Mouse (Mus musculus) kidney, adult 8-10 months (tissue): ENCODE measurements around the gene L1td1.

ENCODE experiments used
- DNase-seq, 2 experiments: peaks; one replicate each; pipeline ENCODE4 v3.0.0; 2022

L1td1 gene

DNA sequence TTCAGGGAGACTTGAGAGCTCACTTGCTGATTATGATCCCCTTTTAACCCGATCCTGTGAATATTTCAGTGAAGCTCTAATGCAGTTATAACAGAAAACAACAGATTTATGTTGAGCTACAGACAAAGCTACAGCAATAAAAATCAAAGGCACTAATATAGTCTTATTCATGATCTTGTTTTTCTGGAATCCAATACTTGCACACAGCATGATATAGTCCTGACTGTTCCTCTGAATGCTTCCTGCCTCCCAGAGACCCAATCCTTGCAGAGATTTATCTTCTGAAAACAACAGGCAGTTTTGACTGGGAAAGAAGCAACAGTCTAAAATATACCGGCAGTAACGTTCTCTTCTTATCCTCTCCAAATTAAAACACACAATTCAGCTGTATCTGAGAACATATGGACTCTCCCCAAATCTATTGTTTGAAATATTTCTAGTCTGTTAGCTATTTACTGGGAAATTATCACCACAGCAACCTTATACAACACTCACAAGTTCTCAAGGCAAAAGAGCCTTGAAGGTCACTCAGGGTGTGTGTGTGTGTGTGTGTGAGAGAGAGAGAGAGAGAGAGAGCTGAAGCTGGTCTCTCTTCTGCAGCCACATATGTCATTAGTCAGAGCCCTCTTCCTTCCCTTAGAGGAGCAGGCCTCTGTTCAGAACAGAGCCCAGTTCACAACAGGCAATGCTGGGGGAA is 16.8 kb downstream of the L1td1 start:
- DNase-seq: no peak

DNA sequence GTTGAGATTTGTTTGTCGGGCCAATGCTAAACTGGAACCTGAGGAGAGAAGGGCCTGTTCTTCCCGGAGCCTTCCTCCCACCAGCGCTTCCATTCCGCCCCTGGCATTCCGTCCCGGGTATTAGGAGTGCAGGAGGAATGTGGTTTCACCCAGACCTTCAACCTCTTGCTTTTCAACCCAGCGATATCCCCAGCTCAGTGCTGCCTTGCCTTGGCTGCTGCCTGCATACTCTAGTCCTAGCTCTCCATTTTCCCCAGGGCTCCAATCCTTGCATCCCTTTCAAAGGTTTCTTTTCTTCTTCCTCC is 17.3 kb downstream of the L1td1 start:
- DNase-seq: no peak

DNA sequence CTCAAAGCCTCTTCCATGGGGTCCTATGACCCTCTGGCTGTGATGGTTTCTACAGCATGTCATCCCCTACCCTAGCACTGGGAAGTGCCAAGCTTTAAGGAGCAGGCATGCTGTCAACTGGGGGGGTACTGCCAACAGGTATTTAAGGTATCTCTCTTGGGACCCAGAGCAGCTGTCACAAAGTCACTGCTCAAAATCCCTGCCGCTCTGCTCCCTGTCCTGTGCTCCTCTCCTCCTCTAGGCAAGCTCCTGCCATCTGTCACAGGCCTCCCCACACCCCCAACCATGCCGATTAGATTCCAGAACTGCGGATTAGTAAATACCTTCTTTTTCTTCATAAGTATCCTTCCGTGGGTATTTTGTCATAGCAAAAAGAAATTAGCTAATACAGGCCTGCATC is 27.9 kb downstream of the L1td1 start:
- DNase-seq: no peak

DNA sequence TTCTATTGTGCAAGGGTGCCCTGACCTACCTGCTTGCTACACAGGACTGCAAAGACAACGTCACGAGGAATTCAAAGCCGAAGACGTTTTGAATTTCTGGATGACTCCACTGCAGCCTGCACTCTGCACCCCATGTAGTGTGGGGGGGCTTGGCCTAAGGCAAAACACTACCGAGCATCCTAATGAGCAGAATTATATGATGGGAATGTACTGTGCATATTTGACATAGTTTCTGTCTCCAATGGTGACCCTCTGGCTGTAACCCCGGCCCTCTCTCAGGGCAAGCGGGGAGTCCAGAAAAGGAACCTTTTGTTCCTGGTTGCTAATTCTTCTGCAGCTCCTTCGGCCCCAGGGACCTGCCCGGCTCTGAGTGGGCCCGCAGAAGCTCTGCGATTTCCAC is 29.6 kb downstream of the L1td1 start:
- DNase-seq: no peak

DNA sequence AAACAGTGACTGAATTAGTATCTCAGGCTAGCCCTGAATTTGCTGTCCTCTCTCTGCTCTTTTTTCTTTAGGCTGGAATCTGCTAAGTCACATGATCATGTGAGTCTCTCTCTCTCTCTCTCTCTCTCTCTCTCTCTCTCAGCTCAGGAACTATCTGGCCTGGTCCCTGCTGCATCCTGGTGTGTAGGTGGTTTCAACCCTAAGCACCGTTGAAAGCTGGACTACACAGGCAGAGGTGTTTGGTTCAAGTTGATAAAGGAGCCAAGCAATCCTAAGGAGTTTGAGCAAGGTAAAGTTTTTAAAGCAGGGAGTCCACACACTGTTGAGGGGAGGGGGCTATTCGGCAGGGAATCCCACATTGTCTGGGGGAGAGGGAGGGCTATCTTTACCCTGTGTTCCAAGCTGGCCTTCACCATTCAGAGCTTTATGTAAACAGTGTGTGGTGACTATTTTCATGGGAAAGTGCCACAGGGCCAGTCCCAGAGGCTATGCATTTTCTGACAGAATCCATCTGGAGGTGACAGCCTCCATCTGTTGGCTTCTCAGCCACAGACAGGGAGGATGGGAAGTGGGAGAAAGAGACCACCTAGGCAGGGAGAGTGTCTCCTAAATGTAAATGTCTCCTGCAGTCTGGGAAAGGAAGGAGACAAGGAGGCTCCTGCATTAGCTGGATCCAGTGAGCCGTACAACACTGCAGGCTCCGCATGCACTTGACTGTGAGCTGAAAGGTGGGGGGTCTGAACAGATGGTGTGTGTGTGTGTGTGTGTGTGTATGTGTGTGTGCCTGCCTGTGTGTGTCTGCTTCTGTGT is 31.7 kb downstream of the L1td1 start:
- DNase-seq: no peak

DNA sequence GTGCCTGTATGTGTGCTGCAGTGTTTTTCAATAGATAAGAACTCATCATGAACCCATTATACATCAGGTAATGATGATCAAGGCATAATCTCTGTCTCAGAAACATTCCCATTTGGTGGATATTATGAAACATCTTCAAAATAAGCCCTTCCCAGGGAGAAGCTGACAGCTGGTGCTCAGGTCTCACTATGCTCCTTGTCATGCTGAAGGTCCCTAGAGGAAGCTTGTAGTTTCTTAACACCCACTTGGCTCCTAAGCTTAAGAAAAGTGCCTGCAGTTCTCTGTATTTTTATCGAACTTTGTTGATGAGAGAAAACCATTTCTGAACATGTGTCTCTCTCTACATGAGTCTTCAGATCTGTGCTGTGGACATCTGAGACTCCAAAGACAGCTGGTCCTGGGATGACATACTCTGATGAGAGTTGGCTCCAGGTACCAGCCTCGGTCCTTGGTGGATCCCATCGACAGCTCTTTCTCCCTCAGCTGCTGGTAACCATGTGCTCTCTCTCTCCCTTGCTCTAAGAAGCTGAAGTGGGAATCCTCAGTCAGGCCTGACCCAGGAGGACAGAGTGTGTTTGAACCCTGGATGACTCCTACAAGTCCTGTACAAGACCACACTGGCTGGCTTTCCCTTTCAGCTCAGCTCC is 32.5 kb downstream of the L1td1 start:
- DNase-seq: no peak

DNA sequence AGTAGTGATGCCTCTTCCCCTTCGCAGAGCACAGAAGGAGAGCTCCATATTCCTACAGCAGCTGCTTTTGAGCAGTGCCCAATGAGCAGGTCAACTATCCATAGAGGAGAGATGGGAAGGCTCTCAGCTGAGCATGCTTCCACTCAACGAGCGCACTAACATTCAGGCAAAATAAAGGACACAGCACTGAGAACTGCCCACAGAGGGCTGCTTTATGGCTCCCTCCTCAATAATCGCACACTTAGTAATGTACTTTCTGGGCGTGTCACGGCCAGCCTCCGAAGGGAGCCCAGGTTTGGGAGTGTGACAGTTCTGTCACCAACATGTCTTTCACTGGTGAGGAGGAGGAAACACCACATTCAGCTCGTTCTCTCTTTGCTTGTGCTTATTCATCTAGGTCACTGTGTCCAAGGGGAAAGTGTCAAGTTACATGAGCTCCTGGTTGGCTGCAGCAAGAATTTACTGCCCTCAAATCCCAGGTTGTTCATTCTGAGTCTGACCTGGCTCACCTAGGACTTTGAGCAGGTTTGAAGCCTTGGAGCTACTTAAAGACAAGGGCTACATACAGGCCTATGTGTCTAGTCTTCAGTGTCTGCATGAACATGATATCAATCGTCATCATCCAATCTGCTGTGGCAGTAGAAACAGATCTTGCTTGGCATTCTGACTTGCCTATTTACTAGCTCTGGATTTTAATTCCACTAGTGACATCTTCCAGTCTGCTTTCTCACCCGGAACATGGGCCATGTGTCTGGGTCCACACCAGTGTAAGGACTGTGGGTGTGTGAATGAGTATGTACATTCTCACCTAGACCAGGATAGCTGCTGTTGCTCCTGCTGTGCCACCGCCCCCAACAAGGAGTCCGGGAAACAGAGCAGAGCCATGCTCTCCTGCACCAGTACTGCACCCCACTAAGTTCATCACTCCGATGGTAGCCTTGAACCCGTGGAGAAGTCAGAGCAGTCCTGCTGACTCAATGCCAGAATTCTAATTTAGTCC is 40.9 kb downstream of the L1td1 start:
- DNase-seq: no peak

DNA sequence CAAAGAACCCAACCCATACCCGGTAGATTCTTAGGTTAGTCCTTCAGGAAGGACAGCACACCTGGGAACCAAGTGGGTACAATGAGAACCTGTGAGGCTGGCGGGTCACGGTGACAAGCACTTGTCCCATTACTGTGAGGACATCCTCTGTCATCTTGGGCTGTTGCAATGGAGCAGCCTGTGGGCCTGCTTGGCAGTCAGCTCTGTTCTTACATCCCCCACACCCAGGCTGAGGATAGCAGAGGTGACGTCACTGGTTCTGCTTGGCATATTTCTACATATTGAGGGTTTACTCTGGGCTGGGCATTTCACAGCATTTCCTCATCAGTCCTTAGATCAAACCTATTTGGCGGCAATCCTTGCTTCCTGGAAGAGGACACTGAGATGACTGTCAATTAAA is 47.3 kb downstream of the L1td1 start:
- no peak for DNase-seq

DNA sequence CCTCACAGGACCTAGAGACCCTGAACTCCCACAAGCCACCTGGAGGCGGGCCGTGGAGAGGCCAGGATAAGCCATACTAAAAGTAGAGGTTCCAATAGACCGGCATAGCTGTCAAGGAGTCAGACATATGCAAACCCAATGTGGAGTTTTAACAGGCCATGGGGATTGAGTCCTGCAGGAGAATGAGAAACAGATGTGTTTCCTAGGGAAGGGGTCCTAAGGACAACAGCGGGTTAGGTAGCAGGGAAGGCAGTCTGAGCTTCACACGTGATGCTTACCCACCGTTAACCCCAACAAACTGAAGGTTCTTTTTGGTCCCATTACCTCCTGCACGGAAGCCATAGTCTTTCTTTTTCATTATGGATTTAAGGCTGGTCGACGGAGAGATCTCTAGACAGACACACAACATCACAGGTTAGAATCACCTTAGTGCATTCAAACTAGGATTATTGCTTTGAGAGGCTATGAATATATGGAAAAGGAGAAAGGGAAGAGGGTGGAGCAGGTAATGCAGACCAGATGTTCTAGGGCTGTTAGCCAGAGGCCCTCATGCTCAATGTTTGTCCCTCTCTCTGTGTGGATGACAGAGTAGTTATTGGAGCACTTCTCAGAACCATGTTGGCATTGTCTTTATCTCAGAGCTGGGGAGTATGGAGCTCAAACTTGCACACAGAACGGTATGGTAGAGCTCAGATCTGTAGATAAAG is 50.3 kb downstream of the L1td1 start:
- no peak for DNase-seq

DNA sequence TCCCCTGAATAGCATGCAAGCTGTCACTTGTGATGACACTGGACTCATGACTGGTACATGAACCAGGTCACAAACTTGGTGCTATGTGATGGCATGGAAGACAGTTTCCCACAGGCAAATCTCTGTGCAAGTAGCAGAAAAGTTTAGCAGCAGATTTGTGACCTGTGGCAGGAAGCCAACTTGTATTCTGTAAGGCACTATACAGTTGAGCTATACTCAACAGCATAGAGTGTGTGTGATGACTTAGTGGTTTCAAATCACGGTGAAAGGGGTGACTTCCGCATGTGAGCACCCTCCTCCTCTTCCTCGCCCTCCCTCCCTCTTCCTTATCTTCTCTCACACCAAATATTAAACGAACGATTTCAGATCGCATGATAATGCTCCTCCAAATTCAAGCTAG is 50.9 kb downstream of the L1td1 start:
- no peak for DNase-seq

DNA sequence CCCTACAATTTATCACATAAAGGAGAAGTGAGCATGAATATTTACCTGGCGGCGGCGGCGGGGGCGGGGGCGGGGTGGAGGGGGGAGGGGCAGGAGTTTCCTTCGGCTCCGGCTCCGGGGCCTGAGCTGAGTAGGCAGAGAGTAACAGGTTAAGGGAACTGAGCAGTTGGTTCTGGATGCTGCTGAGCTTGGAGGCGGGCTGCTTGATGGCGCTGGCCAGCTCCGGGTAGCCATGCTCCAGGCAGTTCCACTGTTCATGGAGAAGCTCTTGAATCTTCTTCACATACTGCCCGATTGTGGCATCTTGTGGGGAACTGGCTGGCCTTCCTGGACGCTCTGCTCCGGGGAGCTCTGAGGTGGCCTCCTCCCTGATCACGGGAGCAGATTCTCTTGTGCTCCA is 51.7 kb downstream of the L1td1 start:
- DNase-seq: no peak

DNA sequence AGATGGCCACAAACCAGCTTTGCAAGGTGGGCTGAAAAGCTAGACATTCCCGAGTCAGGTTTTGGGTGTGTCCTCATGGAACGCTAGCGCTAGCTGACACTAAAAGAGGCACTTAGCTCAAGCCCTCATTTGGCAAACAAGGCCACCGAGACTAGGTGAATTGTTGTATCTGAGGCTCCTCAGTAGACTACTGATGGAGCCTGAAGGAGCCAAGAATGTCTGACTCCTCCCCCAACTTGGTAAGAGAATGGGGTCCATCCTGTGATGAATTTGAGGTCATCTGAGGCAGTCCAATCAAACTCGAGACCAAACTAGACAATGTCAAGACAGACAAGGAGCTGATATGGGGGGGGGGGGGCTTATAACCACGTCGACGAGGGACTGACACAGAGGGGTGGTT is 59.3 kb downstream of the L1td1 start:
- no peak for DNase-seq

DNA sequence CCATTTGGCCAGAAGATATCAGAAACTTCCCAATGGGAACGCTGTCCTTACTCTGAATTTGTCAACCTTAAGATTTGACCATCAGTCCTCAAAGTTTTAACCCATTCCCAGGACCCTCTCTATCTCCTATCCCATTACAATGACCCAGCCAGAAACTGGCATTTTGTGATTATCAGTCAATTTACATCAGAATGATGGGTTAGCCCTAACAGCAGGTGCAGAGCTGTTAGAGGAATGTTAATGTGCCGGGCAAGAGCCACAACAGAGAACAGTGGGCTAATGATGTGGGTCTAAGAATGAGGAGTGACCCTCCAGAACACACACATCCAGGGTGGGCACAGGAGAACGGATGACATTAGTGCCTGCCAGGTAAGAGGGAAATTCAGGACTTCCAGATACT is 59.7 kb downstream of the L1td1 start:
- no peak for DNase-seq
